Mouse (Mus musculus) embryo, embryonic 10.5 days (tissue): ENCODE data around the gene Trim42.
A peak's percentile ranks its signal among the peaks of the same experiment; 100 is the strongest.

ENCODE experiments used
- DNase-seq: peaks from one replicate; pipeline ENCODE4 v3.0.0-alpha.2; 2015; ENCODE audit warnings: low spot score

The Trim42 gene

GRCm38 (mm10) chr9:97369591-97369990 lies at the start of gene Trim42:
Gene Trim42, minus strand, starts transcription at chr9:97369958.
- no peak for DNase-seq

DNA sequence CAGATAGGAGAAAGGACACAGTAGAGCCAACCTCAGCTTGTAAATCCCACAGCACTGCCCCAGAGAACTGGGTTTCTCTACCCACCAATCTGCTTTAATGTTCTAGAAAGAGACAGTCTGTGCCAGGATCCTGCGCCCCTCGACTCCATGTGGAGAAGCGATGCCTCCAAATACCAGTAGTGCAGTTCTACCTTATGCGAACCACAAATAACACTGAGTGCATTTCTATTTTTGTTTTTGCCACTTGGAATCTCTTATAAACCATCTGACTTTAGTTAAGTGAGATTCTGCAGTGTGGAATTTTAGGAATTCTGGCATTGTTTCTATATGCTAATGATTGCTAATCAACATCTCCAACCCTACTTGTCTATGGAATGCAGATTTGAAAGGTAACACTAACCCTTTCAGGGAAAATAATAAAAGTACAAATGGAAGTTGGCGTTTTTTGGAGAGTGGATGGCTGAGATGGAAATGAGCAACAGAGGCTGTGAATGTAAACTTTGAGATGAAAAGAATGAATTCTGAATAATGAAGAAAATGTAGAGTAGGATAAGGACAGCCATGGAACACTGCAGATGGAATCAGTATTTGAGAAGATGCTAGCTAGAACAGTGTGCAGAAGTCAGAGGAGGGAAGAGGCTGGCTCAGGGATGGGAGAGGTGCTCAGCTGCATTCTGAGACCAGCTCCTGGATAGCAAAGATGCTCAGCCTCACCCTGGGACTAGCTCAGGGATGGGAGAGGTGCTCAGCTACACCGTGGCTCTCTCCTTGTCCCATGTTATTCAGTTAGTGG lies 45.3 kb upstream of the Trim42 start:
- no peak for DNase-seq

GRCm38 (mm10) chr9:97408142-97408541 lies 38.4 kb upstream of the Trim42 start:
- DNase-seq = no peak

GRCm38 (mm10) chr9:97356441-97356840 lies 13.3 kb downstream of the Trim42 start:
- no peak for DNase-seq

GRCm38 (mm10) chr9:97344767-97345297 lies 24.9 kb downstream of the Trim42 start:
- DNase-seq = no peak

DNA sequence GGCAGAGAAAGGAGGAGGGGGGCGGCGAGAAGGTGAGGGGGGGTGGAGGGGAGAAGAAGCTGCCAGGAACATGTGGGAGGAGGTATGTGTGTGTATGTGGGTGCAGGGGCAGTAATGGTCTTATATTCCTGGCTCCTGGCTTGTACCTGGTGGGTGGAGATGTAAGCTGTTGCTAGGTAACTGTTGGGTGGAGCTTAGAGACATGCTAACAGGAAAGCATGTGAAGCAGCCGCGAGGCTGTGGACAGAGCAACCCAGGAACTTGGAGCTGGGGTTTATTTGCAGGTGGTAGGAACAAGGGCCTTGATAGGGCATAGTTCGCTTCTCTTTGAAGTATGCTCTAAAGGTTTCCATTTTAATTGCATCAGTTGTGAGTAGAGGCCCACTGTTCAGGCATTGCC lies 28.0 kb downstream of the Trim42 start:
- DNase-seq = no peak

DNA sequence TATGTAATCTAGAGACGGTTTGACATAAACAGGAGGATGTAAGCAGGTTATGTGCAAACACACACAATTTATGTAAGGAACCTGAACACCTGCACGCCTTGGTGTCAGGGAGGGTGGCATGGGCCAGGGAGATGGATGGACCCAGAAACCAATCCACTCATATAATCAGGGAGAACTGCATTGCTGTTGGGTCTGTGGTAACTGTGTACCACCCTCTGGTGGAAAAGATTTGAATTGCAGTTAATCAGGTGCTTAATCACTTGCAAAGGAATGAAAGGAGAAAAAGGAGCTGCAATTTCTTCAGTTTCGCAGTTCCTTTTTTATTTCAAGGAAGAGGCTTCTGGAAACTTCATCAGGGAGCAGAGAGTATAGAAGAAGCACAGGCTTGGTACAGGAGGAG lies 46.9 kb downstream of the Trim42 start:
- DNase-seq = peak; percentile 81

GRCm38 (mm10) chr9:97322120-97322519 lies 47.6 kb downstream of the Trim42 start:
- no peak for DNase-seq

DNA sequence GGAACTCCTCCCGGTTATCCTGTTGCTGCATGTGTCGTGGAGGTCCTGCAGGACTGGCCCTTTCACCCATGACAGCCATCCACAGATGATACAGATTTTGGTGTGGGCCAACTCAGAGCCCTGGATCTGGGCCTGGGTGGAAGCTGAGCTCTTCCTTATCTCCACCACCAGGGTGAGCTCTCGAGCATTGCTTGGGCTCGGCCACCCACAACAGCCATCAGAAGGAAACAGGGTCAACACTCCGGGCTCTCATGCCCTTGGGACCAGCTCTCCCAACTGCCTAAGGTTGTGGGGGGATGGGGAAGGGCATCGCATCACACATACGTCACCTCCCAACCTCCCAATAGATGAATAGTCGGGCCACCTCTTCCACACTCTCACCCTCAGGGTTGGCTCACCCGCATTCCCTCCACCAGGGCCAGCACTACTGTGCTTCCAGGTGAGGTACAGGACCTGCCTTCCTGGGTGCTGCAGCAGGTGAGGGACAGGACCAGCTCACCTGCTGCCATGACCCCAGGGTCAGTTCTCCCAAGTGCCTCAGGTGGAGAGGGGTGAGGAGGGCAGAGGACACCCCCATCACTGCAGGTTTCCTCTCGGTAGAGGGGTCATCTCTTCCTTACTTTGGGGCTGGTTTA lies 54.2 kb downstream of the Trim42 start:
- DNase-seq = peak; percentile 30

GRCm38 (mm10) chr9:97311614-97312013 lies 58.1 kb downstream of the Trim42 start:
- DNase-seq = no peak

- DNase-seq = no peak
Observed at GRCm38 (mm10) chr9:97309509-97310053, 60.2 kb downstream of the Trim42 start.

- DNase-seq = no peak
Observed at GRCm38 (mm10) chr9:97307705-97308485, 61.9 kb downstream of the Trim42 start.
